Mouse (Mus musculus): ENCODE results near the gene Adra1b.

DNA sequence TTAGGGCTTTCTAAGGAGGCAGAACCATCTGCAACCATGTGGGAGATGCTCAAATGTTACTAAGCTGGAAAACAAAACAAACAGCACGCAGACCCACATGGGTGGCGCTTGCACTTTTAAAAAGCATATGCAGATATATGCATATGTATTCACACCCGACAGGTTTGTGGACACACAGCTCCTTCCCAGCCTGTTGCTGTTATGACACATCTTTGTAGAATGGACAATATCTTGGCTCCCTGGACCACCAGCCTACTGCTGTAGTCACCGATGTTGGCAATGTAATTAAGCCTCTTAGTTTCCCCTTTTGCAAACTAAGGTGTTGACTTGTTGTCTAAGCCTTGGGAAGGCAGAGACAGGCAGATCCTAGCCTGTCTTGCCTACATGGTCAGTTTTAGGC is 32.0 kb upstream of the Adra1b start:
- TF ChIP-seq POLR2A (IDR thresholded peaks at IDR 0.05; ENCODE audit: extremely low read depth, insufficient read depth, low read length) = no peak
- no peak for TF ChIP-seq CTCF (IDR thresholded peaks at IDR 0.05; ENCODE audit: extremely low read depth, insufficient read depth, low read length)

All from cortical plate, adult 2 months (tissue).